Mouse (Mus musculus) layer of hippocampus, adult 9-10 months (tissue): ENCODE results near the gene Pmepa1.

Source experiments
- DNase-seq: peaks from one replicate; pipeline ENCODE4 v3.0.0; 2022; ENCODE audit warnings: low spot score

Gene Pmepa1

GRCm38 (mm10) chr2:173185282-173185681, 91.1 kb downstream of the Pmepa1 start:
- DNase-seq = no peak

DNA sequence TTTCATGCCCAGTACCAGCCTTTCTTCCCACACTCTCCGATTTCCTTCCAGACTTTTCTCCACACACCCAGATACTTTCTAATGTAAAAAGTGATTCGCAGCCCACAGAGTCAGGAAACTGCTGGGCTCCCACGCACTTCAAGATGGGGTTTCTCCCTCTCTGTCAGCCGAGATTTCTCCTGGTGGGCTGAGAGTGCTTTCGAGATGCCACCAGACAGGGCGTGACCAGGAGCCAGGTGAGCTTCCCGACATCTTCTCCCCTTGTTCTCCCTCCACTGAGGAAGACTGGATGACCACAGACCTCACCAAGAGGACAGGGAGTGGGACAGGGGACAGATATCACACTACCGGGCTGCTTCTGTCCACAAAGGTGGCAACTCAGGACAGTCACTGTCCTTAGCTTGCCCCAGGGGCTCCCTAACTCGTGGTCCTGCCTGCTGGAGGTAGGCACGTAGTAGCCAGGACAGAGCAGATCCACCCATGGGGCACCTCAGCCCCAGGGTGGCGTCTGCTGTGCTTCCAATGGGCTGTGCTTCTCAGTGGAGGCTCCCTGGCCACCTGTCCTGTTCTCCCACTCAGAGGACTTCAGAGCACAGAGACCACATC, 91.8 kb downstream of the Pmepa1 start:
- no peak for DNase-seq

DNA sequence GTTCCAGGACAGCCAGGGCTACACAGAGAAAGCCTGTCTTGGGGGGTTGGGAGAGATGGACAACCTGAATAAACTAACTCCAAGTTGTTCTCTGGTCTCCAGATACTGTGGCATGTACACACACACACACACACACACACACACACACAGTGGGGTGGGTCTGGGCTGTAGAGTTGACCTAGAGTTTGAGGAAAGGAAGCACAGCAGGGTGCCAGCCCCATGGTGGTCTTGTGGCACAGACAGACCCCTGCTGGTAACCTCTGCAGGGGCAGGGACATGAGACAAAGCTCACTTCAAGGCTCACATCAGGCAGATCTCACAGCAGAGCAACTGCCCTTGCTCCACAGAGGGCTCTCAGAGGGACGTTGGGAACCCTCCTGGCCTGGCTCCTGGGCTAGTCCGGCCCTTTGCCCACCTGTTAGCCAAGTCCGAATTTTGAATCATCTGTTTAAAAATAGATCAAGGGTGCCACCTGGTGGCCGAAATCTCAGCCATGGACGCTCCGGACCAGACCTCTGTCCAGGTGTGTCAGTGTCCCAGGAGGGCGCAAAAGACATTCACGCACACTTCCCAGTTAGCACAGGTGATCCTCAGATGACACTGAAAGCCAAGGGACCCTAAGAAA, 92.4 kb downstream of the Pmepa1 start:
- DNase-seq = no peak

- DNase-seq = no peak
These were observed 93.0 kb downstream of the Pmepa1 start for GRCm38 (mm10) chr2:173183311-173183710.

- no peak for DNase-seq
These were observed 93.5 kb downstream of the Pmepa1 start for GRCm38 (mm10) chr2:173182796-173183195.

GRCm38 (mm10) chr2:173181901-173182300, 94.4 kb downstream of the Pmepa1 start:
- no peak for DNase-seq

DNA sequence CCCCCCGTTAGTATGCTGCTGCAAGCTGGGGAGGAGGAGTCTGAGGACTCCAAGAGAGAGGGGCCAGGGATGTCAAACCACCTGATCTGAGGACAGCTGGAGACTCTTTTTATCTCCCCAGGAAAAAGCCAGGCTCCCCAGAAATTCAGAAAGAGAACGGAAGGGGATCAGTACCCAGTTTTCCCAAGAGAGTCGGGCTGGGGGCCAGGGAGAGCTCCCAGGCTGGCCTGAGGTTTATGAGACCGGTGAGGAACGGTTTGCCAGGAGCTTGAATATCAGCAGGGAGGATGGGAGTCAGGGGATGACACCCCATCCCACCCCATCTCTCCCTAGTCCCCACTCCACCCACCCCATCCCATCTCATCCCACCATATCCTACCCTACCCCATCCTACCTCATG, 94.8 kb downstream of the Pmepa1 start:
- no peak for DNase-seq

DNA sequence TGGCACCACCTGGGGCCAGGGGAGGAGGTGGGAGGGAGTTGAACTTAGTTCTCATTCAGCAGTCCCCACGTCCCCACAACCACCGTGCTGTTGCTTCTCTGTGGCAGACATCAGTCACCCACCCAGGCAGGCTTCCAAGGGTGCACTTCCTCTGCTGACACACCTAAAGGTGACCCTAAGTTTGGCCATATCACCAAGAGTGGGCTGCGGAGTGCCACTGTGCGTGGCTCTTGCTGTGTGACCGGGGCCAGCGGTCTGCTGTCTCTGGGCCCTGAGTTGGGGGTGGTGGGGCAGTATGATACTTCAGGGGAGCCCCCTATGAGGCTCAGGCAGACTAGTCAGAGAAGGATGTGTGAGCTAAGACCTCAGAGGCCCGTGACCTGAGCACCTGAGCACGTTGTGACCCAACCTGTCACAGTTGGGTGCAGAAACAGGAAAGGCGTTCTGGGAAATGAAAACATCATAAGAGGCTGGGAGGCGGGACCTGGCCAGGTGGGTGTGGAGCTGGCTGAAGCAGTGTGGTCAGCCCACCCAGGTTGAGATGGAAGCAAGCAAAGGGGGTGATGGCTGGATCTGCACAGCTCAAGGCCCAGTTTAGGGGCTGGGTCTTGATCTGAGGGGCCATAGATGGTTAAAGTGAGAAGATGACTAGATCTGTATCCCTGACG, 95.5 kb downstream of the Pmepa1 start:
- no peak for DNase-seq

- DNase-seq = no peak
These were observed 96.3 kb downstream of the Pmepa1 start for GRCm38 (mm10) chr2:173180026-173180425.

DNA sequence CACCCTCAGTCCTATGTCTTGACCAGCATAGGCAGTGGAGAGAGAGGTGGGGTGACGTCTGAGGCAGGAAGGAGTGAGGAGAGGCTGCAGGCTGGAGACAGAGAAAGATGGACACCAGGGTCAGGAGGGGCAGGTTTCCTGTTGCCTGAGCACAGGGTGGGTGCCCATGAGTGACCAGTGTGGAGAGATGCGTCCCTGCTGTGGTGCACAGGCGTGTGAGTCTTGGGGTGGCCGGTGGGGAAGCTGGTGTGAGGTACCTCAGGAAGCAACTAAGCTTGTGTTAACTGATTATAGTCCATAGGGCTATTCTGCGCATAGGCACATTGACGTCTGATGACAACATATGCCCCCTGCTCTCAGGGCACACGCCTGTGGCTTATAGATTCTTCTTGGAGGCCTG, 97.3 kb downstream of the Pmepa1 start:
- no peak for DNase-seq

GRCm38 (mm10) chr2:173177951-173178350, 98.4 kb downstream of the Pmepa1 start:
- no peak for DNase-seq

- no peak for DNase-seq
These were observed 98.9 kb downstream of the Pmepa1 start for GRCm38 (mm10) chr2:173177481-173177880.

DNA sequence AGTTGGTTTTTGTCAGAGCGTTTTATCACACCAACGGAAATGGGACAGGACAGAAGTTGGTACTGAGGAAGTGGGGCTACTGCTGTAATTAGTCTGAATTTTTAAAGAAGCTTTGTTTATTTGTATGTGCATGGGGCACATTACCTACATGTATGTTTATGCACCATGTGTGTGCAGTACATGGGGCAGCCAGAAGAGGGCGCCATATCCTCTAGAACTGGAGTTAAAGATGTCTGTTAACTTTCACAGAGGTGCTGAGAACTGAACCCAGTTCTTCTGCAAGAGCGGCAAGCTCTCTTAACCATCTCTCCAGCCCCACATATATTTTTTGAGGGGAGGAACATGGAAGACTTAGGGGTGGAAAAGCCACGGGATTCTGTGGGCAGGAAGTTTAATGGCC, 100.6 kb downstream of the Pmepa1 start:
- DNase-seq = no peak

DNA sequence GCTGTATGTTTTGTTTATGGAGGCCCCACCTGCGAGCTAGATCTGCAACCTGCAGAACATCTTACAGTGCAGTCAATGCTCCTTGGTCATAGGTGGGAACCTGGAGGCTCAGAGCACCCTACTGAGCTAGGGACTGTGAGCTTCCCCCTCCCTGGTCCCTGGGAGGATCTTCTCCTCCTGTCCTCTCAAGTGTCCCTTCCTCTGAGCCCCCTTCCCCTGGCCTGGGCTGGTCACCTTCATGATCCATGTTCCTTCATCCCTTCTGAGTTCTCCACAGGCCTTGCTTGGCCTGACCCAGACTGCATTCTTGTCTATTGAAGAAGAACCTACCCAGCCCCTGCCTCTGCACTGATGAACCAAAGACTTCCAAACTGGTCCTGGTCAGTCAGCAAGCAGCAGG, 101.8 kb downstream of the Pmepa1 start:
- no peak for DNase-seq
